Mouse (Mus musculus) CH12.LX (cell line): Measurements from ENCODE around the gene Mmp23. TPM values are rescaled to one million over a fixed set of nuclear protein-coding genes. Genes with fewer than 3 reads are reported as not detected.

ENCODE experiments used
- DNase-seq: peaks from one replicate; pipeline ENCODE4 v3.0.0-alpha.2; 2013; ENCODE audit errors: extremely low read depth
- H3K27ac ChIP-seq: 2 replicates; pipeline ENCODE4 v1.5.1; 2012; ENCODE audit warnings: low read depth, mild to moderate bottlenecking, control low read depth, moderate library complexity; ENCODE audit not compliant: insufficient read depth
- H3K27me3 ChIP-seq: replicated peaks from 2 replicates; pipeline ENCODE3; 2012; ENCODE audit warnings: inconsistent platforms
- H3K36me3 ChIP-seq, 2 experiments: replicated peaks in 1 of 2; 2 replicates each; pipeline versions ENCODE3 to v1.6.1; 2012; ENCODE audit warnings: inconsistent platforms in 1 of 2, low read length in 1 of 2, mild to moderate bottlenecking in 1 of 2, mixed read lengths in 1 of 2, moderate library complexity in 1 of 2; ENCODE audit not compliant: control insufficient read depth in 1 of 2, insufficient read depth in 1 of 2
- H3K4me1 ChIP-seq, 2 experiments: 2 replicates each; pipeline ENCODE4 v1.6.1; 2012; ENCODE audit warnings: inconsistent platforms in 1 of 2, moderate library complexity in 1 of 2; ENCODE audit not compliant: insufficient read depth in 2 of 2, control insufficient read depth in 1 of 2
- H3K4me2 ChIP-seq: 2 replicates; pipeline ENCODE4 v1.6.1; 2012; ENCODE audit warnings: low read depth, mild to moderate bottlenecking, control low read depth; ENCODE audit not compliant: poor library complexity, insufficient read depth, severe bottlenecking
- H3K4me3 ChIP-seq, 3 experiments: fragments of 150-350 bp in 1 of 3; sonication (generic) in 1 of 3; replicated peaks in 1 of 3; 2 replicates each; pipeline versions ENCODE3 to v1.5.1; 2011 to 2012; ENCODE audit warnings: low read depth in 2 of 3, low read length in 2 of 3, mild to moderate bottlenecking in 2 of 3, moderate library complexity in 2 of 3, control low read depth in 1 of 3, improper control_type of control experiment in 1 of 3, inconsistent platforms in 1 of 3, mixed read lengths in 1 of 3; ENCODE audit not compliant: poor library complexity in 1 of 3
- H3K79me2 ChIP-seq: replicated peaks from 2 replicates; pipeline ENCODE4 v1.6.1; 2012; ENCODE audit warnings: mild to moderate bottlenecking, moderate library complexity; ENCODE audit not compliant: control insufficient read depth, poor library complexity, insufficient read depth, severe bottlenecking; ENCODE audit errors: extremely low read depth
- H3K9ac ChIP-seq: 2 replicates; pipeline ENCODE4 v1.6.1; 2012; ENCODE audit warnings: low read depth, mild to moderate bottlenecking, control low read depth, moderate library complexity; ENCODE audit not compliant: insufficient read depth
- H3K9me3 ChIP-seq: replicated peaks from 2 replicates; pipeline ENCODE3; 2012; ENCODE audit warnings: low read length, inconsistent platforms, mixed read lengths
- EP300 ChIP-seq: IDR thresholded peaks from 2 replicates; pipeline ENCODE4 v1.6.1; 2011; ENCODE audit warnings: low read length, improper control_type of control experiment
- HCFC1 ChIP-seq: IDR thresholded peaks from 2 replicates; pipeline ENCODE4 v1.6.1; 2012; ENCODE audit warnings: low read depth, mild to moderate bottlenecking, inconsistent platforms, low read length, improper control_type of control experiment
- JUN ChIP-seq: IDR thresholded peaks from 2 replicates; pipeline ENCODE4 v1.6.1; 2011; ENCODE audit warnings: low read depth, mild to moderate bottlenecking, low read length, improper control_type of control experiment, moderate library complexity; ENCODE audit not compliant: insufficient read depth
- MAFK ChIP-seq: IDR thresholded peaks from 2 replicates; pipeline ENCODE4 v1.6.1; 2011; ENCODE audit warnings: low read length, improper control_type of control experiment; ENCODE audit not compliant: insufficient replicate concordance
- MEF2A ChIP-seq: IDR thresholded peaks from 2 replicates; pipeline ENCODE4 v1.6.1; 2014; ENCODE audit warnings: low read depth, mild to moderate bottlenecking, inconsistent platforms, low read length, improper control_type of control experiment, borderline replicate concordance
- MYC ChIP-seq: IDR thresholded peaks from 2 replicates; pipeline ENCODE4 v1.6.1; 2011; ENCODE audit warnings: low read depth, mild to moderate bottlenecking, improper control_type of control experiment, low read length
- RCOR1 ChIP-seq: conservative IDR thresholded peaks from 2 replicates; pipeline ENCODE4 v1.6.1; 2012; ENCODE audit warnings: low read depth, mild to moderate bottlenecking, inconsistent platforms, low read length, improper control_type of control experiment
- SIN3A ChIP-seq: IDR thresholded peaks from 2 replicates; pipeline ENCODE4 v1.6.1; 2012; ENCODE audit warnings: low read length, improper control_type of control experiment, inconsistent platforms
- TBP ChIP-seq: conservative IDR thresholded peaks from 2 replicates; pipeline ENCODE4 v1.6.1; 2011; ENCODE audit warnings: low read depth, low read length, improper control_type of control experiment
- TCF12 ChIP-seq: IDR thresholded peaks from 2 replicates; pipeline ENCODE4 v1.6.1; 2014; ENCODE audit warnings: low read depth, mild to moderate bottlenecking, inconsistent platforms, low read length, improper control_type of control experiment
- UBTF ChIP-seq: IDR thresholded peaks from 2 replicates; pipeline ENCODE4 v1.6.1; 2012; ENCODE audit warnings: low read depth, mild to moderate bottlenecking, inconsistent platforms, low read length, improper control_type of control experiment, moderate library complexity
- USF1 ChIP-seq: IDR thresholded peaks from 2 replicates; pipeline ENCODE4 v1.6.1; 2014; ENCODE audit warnings: low read depth, mild to moderate bottlenecking, inconsistent platforms, low read length, improper control_type of control experiment
- USF2 ChIP-seq: conservative IDR thresholded peaks from 2 replicates; pipeline ENCODE4 v1.6.1; 2011; ENCODE audit warnings: low read depth, low read length, improper control_type of control experiment
- ZC3H11A ChIP-seq: IDR thresholded peaks from 2 replicates; pipeline ENCODE4 v1.6.1; 2012; ENCODE audit warnings: low read depth, mild to moderate bottlenecking, inconsistent platforms, low read length, improper control_type of control experiment
- ZKSCAN1 ChIP-seq: IDR thresholded peaks from 2 replicates; pipeline ENCODE4 v1.6.1; 2012; ENCODE audit warnings: low read depth, inconsistent platforms, low read length, improper control_type of control experiment, borderline replicate concordance
- ZMIZ1 ChIP-seq: IDR thresholded peaks from 2 replicates; pipeline ENCODE4 v1.6.1; 2012; ENCODE audit warnings: low read depth, mild to moderate bottlenecking, inconsistent platforms, low read length, improper control_type of control experiment
- dilution Hi-C: fragments of 300-500 bp; cut with MboI; formaldehyde crosslinking; loops from 2 replicates; pipeline ENCODE4 v1.14.3; 2020; ENCODE audit warnings: low sequenced_read_pairs; ENCODE audit not compliant: extremely low pct_unique_long_range_greater_than_20kb, extremely low pct_ligation_motif_present
- in situ Hi-C: fragments of 300-500 bp; cut with MboI; formaldehyde crosslinking; loops from 3 replicates; pipeline ENCODE4 v1.14.3; 2019; ENCODE audit warnings: low sequenced_read_pairs, low pct_ligation_motif_present, low pct_unique_long_range_greater_than_20kb, mixed read lengths
- polyA plus RNA-seq: library from polyadenylated mRNA; unstranded; fragments of >175 nt; gene quantifications from 2 replicates; pipeline ENCODE4 v1.2.1, GENCODE M21; 2012; ENCODE audit warnings: low read depth; ENCODE audit not compliant: insufficient read length
- total RNA-seq, 2 experiments: library from RNA; depleted of rRNA; stranded (reverse); fragments of 300-350 nt in 1 of 2; fragments of >200 nt in 1 of 2; gene quantifications; 2 replicates each; pipeline ENCODE4 v1.2.3; 2012 to 2014

Gene Mmp23
- total and polyA plus RNA-seq, 3 experiments, result 1.1 to 7.9 (median 2.0) TPM

- H3K27me3 ChIP-seq, result no peaks in the 10 kb centered on the region
- no peak for TF ChIP-seq UBTF
- no peak for TF ChIP-seq USF1
- TF ChIP-seq TCF12, result no peak
- TF ChIP-seq MAFK, result no peak
- no peak for TF ChIP-seq ZKSCAN1
- TF ChIP-seq SIN3A, result no peak
- TF ChIP-seq RCOR1, result no peak
- no peak for TF ChIP-seq EP300
- TF ChIP-seq MEF2A, result no peak
- TF ChIP-seq MYC, result no peak
- no peak for TF ChIP-seq ZC3H11A
- no peak for TF ChIP-seq USF2
- no peak for TF ChIP-seq TBP
- TF ChIP-seq JUN, result no peak
- TF ChIP-seq, all 38 proteins: peak for 0
- no peaks in the 10 kb centered on the region for H3K9me3 ChIP-seq
- no peaks in the 10 kb centered on the region for H3K79me2 ChIP-seq
- no peak overlapping the region for H3K27ac ChIP-seq
- dilution Hi-C loops, result no loop called here
- H3K9ac ChIP-seq, result no peak overlapping the region
- DNase-seq, result no peak
- in situ Hi-C loops, result no loop called here
- no peak overlapping the region for H3K4me2 ChIP-seq
- H3K4me1 ChIP-seq, result peaks cover 3 to 5% of the 10 kb centered on the region in 2 experiments; a peak in 3 of 4 replicates
- no peak overlapping the region for H3K4me3 ChIP-seq
- peaks cover 93 to 97% of the 10 kb centered on the region in 2 experiments for H3K36me3 ChIP-seq
These were observed 1.5 kb downstream of the Mmp23 start for GRCm38 (mm10) chr4:155651553-155652269.

- TF ChIP-seq HCFC1, result no peak
- no peak for TF ChIP-seq ZMIZ1
- Histone ChIP-seq H3K4me3 (no peak overlapping the region), H3K4me2 (no peak overlapping the region), H3K9me3 (no peaks in the 10 kb centered on the region), H3K27ac (no peak overlapping the region), H3K36me3 (peaks cover 79 to 89% of the 10 kb centered on the region in 2 experiments), H3K4me1 (no peaks in the 10 kb centered on the region), H3K79me2 (no peaks in the 10 kb centered on the region), H3K9ac (no peak overlapping the region), H3K27me3 (no peaks in the 10 kb centered on the region)
- in situ Hi-C loops (no loop called here), dilution Hi-C loops (no loop called here)
- no peak for DNase-seq
These were observed 3.8 kb downstream of the Mmp23 start for GRCm38 (mm10) chr4:155649355-155649754.
